10 mouse cellular contexts compared by ENCODE assay signal in the genomic region with DNA sequence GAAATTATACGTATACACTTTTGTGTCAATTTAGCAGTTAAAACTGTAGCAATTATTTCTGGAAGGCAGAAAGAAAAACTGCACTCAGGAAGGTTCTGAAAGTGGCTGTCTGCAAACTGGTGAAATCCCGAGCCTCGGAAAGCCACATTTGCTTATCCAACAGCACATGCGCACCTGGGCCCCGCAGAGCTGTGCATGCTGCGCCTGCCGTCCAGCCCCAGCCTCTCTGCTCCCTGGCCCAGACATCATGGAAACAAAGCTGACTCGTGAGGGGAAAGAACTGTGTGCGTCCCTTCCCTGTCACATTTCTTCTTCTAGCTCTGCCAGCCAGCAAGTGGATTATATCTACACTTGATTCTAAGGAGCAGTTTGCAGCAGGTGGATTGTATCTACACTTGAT.
DNase-seq lines count a peak whose midpoint lies in the region; ATAC-seq lines count a peak whose summit lies in the region.
"Had no signal": no experiment of that assay in that cellular context is flagged by ENCODE, and none has a peak within 500 bp of the region (broad histone marks: within the 10 kb centered on the region; RNA-seq: fewer than 3 reads in every experiment).

No protein-coding gene starts in this region.

- H3K27me3 ChIP-seq in midbrain, embryonic 14.5 days (ENCODE audit: control insufficient read depth, insufficient read depth, low read length), result no peaks in the 10 kb centered on the region
- H3K27me3 ChIP-seq in midbrain, embryonic 10.5 days (ENCODE audit: low read depth, poor library complexity, severe bottlenecking), result no peaks in the 10 kb centered on the region
- H3K27me3 ChIP-seq: embryonic facial prominence, embryonic 12.5 days had no signal

- no peaks in the 10 kb centered on the region for H3K9me3 ChIP-seq in midbrain, embryonic 14.5 days (ENCODE audit: control insufficient read depth, low read length)
- no peaks in the 10 kb centered on the region for H3K9me3 ChIP-seq in midbrain, embryonic 10.5 days (replicated peaks)
- H3K9me3 ChIP-seq: embryonic facial prominence, embryonic 12.5 days; heart, embryonic 10.5 days had no signal

- DNase-seq in frontal cortex, postnatal 10 days (ENCODE audit: low spot score in 2 of 2), result no peak
- peak; percentile 61 for DNase-seq in midbrain, embryonic 14.5 days
- DNase-seq in midbrain, embryonic 10.5 days (ENCODE audit: low spot score), result no peak
- DNase-seq in cerebellum, postnatal 25 days, result peak; percentile 69 to 75
- peak; percentile 14 for DNase-seq in retina, postnatal 7 days (ENCODE audit: low read depth, low spot score)
- DNase-seq in gastrocnemius, adult 8-10 months (ENCODE audit: low spot score in 2 of 2), result no peak
- DNase-seq in gastrocnemius, adult 18-20 months (ENCODE audit: low spot score), result no peak

- H3K4me1 ChIP-seq in midbrain, embryonic 14.5 days (ENCODE audit: control insufficient read depth, insufficient read depth, low read length), result peaks cover 12% of the 10 kb centered on the region; the same call in 1 of the 2 replicates
- 0 out of 2 replicates have a peak, but pooled peaks cover 5% of the 10 kb centered on the region for H3K4me1 ChIP-seq in midbrain, embryonic 10.5 days
- H3K4me1 ChIP-seq: embryonic facial prominence, embryonic 12.5 days had no signal

- H3K27ac ChIP-seq in midbrain, embryonic 14.5 days (replicated peaks; ENCODE audit: low read depth, low read length), result peak overlapping the region; percentile 57; the same call in 1 of the 2 replicates
- H3K27ac ChIP-seq in midbrain, embryonic 10.5 days (replicated peaks), result no peak overlapping the region
- H3K27ac ChIP-seq: embryonic facial prominence, embryonic 12.5 days; heart, embryonic 10.5 days had no signal

- peak; percentile 69 for ATAC-seq in frontal cortex, adult (ENCODE audit: low TSS enrichment)
- no peak for ATAC-seq in midbrain, embryonic 14.5 days (ENCODE audit: low FRiP score, low TSS enrichment)

- H3K36me3 ChIP-seq in midbrain, embryonic 14.5 days (ENCODE audit: control insufficient read depth, insufficient read depth, low read length), result no peaks in the 10 kb centered on the region
- H3K36me3 ChIP-seq in midbrain, embryonic 10.5 days, result no peaks in the 10 kb centered on the region
- H3K36me3 ChIP-seq: embryonic facial prominence, embryonic 12.5 days; heart, embryonic 10.5 days had no signal

- 51% methylated on average over 9 of the region's 9 CpGs for WGBS in midbrain, embryonic 14.5 days
- 59% methylated on average over 9 of the region's 9 CpGs for WGBS in midbrain, embryonic 10.5 days

- peak overlapping the region; percentile 36 for H3K4me2 ChIP-seq in midbrain, embryonic 14.5 days (ENCODE audit: low read length)
- H3K4me2 ChIP-seq: embryonic facial prominence, embryonic 12.5 days had no signal

- no peak overlapping the region for H3K9ac ChIP-seq in midbrain, embryonic 14.5 days (replicated peaks; ENCODE audit: low read length)
- H3K9ac ChIP-seq: embryonic facial prominence, embryonic 12.5 days had no signal

- 0 out of 2 replicates have a peak overlapping the region, but pooled peaks have one; percentile 12 for H3K4me3 ChIP-seq in midbrain, embryonic 14.5 days (replicated peaks; ENCODE audit: low read depth, low read length)
- no peak overlapping the region for H3K4me3 ChIP-seq in midbrain, embryonic 10.5 days
- H3K4me3 ChIP-seq: embryonic facial prominence, embryonic 12.5 days; heart, embryonic 10.5 days had no signal

Comparison
In these comparisons a context has a peak if more than half of its experiments do, and no peak if none do; other contexts are left out.
1. DNase-seq: peak in midbrain, embryonic 14.5 days (single experiment), cerebellum, postnatal 25 days (2 of 2) and retina, postnatal 7 days (single experiment); none in frontal cortex, postnatal 10 days (0 of 2), midbrain, embryonic 10.5 days (single experiment), gastrocnemius, adult 8-10 months (0 of 2) and gastrocnemius, adult 18-20 months (single experiment).